Mouse (Mus musculus) midbrain, embryonic 14.5 days (tissue): ENCODE measurements around the gene Gm10837. TPM values are rescaled to one million over a fixed set of nuclear protein-coding genes. Genes with fewer than 3 reads are reported as not detected.

Source experiments
- ATAC-seq: fragments of 200-750 bp; cut with Nextera tagmentation; 2 replicates; pipeline ENCODE4 v1.8.0; 2017; ENCODE audit warnings: moderate number of reproducible peaks, moderate library complexity; ENCODE audit not compliant: low FRiP score, low TSS enrichment
- DNase-seq: peaks from one replicate; pipeline ENCODE4 v3.0.0-alpha.2; 2015
- H3K27ac ChIP-seq: fragments of 300-500 bp; sonication (generic); replicated peaks from 2 replicates; pipeline ENCODE4 v1.5.1; 2014; ENCODE audit warnings: mild to moderate bottlenecking, low read depth, low read length, moderate library complexity
- H3K27me3 ChIP-seq: fragments of 300-500 bp; sonication (generic); 2 replicates; pipeline ENCODE4 v1.6.1; 2014; ENCODE audit warnings: low read length, control low read depth, mixed read lengths; ENCODE audit not compliant: control insufficient read depth, insufficient read depth
- H3K36me3 ChIP-seq: fragments of 300-500 bp; sonication (generic); 2 replicates; pipeline ENCODE4 v1.6.1; 2014; ENCODE audit warnings: low read length, control low read depth; ENCODE audit not compliant: control insufficient read depth, insufficient read depth
- H3K4me1 ChIP-seq: fragments of 300-500 bp; sonication (generic); 2 replicates; pipeline ENCODE4 v1.6.1; 2014; ENCODE audit warnings: mild to moderate bottlenecking, antibody characterized with exemption, low read length, control low read depth; ENCODE audit not compliant: control insufficient read depth, insufficient read depth
- H3K4me2 ChIP-seq: fragments of 300-500 bp; sonication (generic); 2 replicates; pipeline ENCODE4 v1.6.1; 2014; ENCODE audit warnings: mild to moderate bottlenecking, low read length, moderate library complexity
- H3K4me3 ChIP-seq: fragments of 300-500 bp; sonication (generic); replicated peaks from 2 replicates; pipeline ENCODE4 v1.5.1; 2014; ENCODE audit warnings: low read depth, low read length
- H3K9ac ChIP-seq: fragments of 300-500 bp; sonication (generic); replicated peaks from 2 replicates; pipeline ENCODE4 v1.6.1; 2014; ENCODE audit warnings: mild to moderate bottlenecking, low read length, moderate library complexity
- H3K9me3 ChIP-seq: fragments of 300-500 bp; sonication (generic); 2 replicates; pipeline ENCODE4 v1.6.1; 2016; ENCODE audit warnings: low read length, control low read depth, mixed read lengths; ENCODE audit not compliant: control insufficient read depth
- WGBS: fragments of 180-500 bp; shearing (Covaris S2); extraction: QIAGEN DNeasy Blood & Tissue Kit; methylation state at CpG from one replicate; pipeline ENCODE4 v1.1.7; 2014; 5-methylcytosine and 5-hydroxymethylcytosine counted together
- polyA plus RNA-seq: library from polyadenylated mRNA; unstranded; fragments of >200 nt; fragmentation: Nextera tagmentation; extraction: Ambion mirVana; gene quantifications from 2 replicates; pipeline ENCODE4 v1.2.1, GENCODE M21; 2014

The Gm10837 gene
- polyA plus RNA-seq, 1 experiment from 2014 or later, result 0.72 TPM

GRCm38 (mm10) chr14:122513511-122514036, 23.2 kb downstream of the Gm10837 start:
- DNase-seq, result no peak
- no peak for ATAC-seq
- Histone ChIP-seq H3K27ac (no peak overlapping the region), H3K9me3 (no peaks in the 10 kb centered on the region), H3K4me2 (no peak overlapping the region), H3K4me3 (no peak overlapping the region), H3K36me3 (no peaks in the 10 kb centered on the region), H3K9ac (no peak overlapping the region), H3K27me3 (no peaks in the 10 kb centered on the region), H3K4me1 (no peaks in the 10 kb centered on the region)
- WGBS, result 83% methylated on average over 1 of the region's 1 CpGs

- Histone ChIP-seq H3K27me3 (no peaks in the 10 kb centered on the region), H3K4me1 (0 out of 2 replicates have a peak, but pooled peaks cover under 1% of the 10 kb centered on the region), H3K9me3 (no peaks in the 10 kb centered on the region), H3K36me3 (no peaks in the 10 kb centered on the region), H3K27ac (no peak overlapping the region), H3K4me2 (no peak overlapping the region), H3K4me3 (no peak overlapping the region), H3K9ac (no peak overlapping the region)
- DNase-seq (no peak), ATAC-seq (no peak)
- 78% methylated on average over 4 of the region's 4 CpGs for WGBS
Observed at GRCm38 (mm10) chr14:122528475-122528874, 38.1 kb downstream of the Gm10837 start.

- Histone ChIP-seq H3K4me3 (peak within 1 kb of the TSS; percentile 75), H3K4me1 (peaks cover 10% of the 10 kb centered on the region; the same call in 1 of the 2 replicates), H3K36me3 (no peaks in the 10 kb centered on the region), H3K9me3 (no peaks in the 10 kb centered on the region), H3K9ac (peak within 1 kb of the TSS; percentile 80), H3K4me2 (peak within 1 kb of the TSS; percentile 78), H3K27ac (0 out of 2 replicates have a peak within 1 kb of the TSS, but pooled peaks have one; percentile 60), H3K27me3 (no peaks in the 10 kb centered on the region)
- DNase-seq, result peak; percentile 97
- ATAC-seq, result peak; percentile 100
- 2% methylated on average over 48 of the region's 54 CpGs for whole genome bisulfite sequencing
Observed at GRCm38 (mm10) chr14:122534017-122534924, 43.9 kb downstream of the Gm10837 start, which contains the start of gene Pcca. Gene Pcca (plus strand): TSS chr14:122534324.

- no peak overlapping the region for H3K4me3 ChIP-seq
- WGBS, result 90% methylated on average over 1 of the region's 1 CpGs
Observed at GRCm38 (mm10) chr14:122535986-122536385, 45.6 kb downstream of the Gm10837 start.

More at GRCm38 (mm10) chr14:122535986-122536385, 45.6 kb downstream of the Gm10837 start:
- no peak for DNase-seq
- Histone ChIP-seq H3K9ac (no peak overlapping the region), H3K4me2 (no peak overlapping the region), H3K27me3 (no peaks in the 10 kb centered on the region), H3K36me3 (no peaks in the 10 kb centered on the region), H3K9me3 (no peaks in the 10 kb centered on the region), H3K27ac (no peak overlapping the region), H3K4me1 (peaks cover 10% of the 10 kb centered on the region; the same call in 1 of the 2 replicates)
- ATAC-seq, result no peak

Other genes with a start within 250 kb of the Gm10837 start
- gene Gm5089, start 39.5 kb upstream of the Gm10837 start, polyA plus RNA-seq, result 0.70 and 0.75 TPM in 2 replicates
- 9.9 and 14.9 TPM in 2 replicates for gene Zic5, start 24.9 kb upstream of the Gm10837 start, polyA plus RNA-seq
- gene Zic2, start 15.2 kb upstream of the Gm10837 start, polyA plus RNA-seq, result 10.3 and 10.8 TPM in 2 replicates
- 19.1 and 29.9 TPM in 2 replicates for gene Pcca, start 43.7 kb downstream of the Gm10837 start, polyA plus RNA-seq